Mouse (Mus musculus): ENCODE measurements at regions not wholly inside any gene's neighbourhood (a gene's known extent, or its start where the extent isn't known, plus 50 kb on each side); places are given as distances from the start of the nearest gene placed in this dataset.

GRCm38 (mm10) chr15:69365440-69365839 is 2864.7 kb upstream of the Lrrc6 start:
- no peak overlapping the region for H3K27ac ChIP-seq
- H3K4me2 ChIP-seq: no peak overlapping the region
- no peaks in the 10 kb centered on the region for H3K4me1 ChIP-seq (replicated peaks)
- H3K9ac ChIP-seq: no peak overlapping the region
- H3K27me3 ChIP-seq: no peaks in the 10 kb centered on the region
- no peaks in the 10 kb centered on the region for H3K36me3 ChIP-seq
- no peak for ATAC-seq (replicated peaks; ENCODE audit: insufficient number of reproducible peaks, insufficient read depth, low FRiP score, low read depth)
- no peaks in the 10 kb centered on the region for H3K9me3 ChIP-seq (replicated peaks)
- H3K4me3 ChIP-seq: no peak overlapping the region

DNA sequence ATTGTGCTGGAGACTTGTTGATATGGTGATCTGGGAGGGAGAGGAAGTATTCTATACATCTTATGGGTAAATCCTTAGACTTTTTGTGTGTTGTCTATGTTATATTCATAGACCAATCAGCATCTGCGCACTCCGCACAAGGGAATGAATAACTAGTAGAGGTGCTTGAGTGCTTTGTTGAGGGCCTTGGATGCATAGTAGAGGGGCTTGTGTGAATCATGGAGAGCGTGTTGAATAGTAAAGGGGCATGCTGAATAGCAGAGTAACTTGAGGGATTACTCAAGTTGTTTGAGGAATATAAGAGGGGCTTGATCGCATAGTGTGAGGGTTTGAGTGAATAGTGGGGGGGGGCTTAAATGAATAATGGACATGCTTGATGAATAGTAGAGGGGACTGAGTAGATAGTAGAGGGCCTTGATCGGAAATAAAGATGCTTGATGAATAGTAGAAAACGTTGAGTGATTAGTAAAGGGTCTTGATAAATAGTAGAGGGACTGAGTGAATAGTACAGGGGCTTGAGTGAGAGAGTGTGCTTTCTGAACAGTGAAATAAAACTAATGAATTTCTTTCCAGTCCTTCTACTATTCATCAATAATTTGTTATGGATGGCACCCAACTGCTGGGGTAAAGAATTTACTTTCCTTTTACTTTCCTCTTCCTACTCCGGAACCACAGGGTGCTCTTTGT is 2849.5 kb upstream of the Lrrc6 start:
- Histone ChIP-seq H3K36me3 (no peaks in the 10 kb centered on the region), H3K4me3 (no peak overlapping the region), H3K27ac (no peak overlapping the region), H3K27me3 (no peaks in the 10 kb centered on the region), H3K9me3 (replicated peaks) (no peaks in the 10 kb centered on the region), H3K4me1 (replicated peaks) (peaks cover 7% of the 10 kb centered on the region; the same call in 1 of the 2 replicates), H3K9ac (no peak overlapping the region), H3K4me2 (no peak overlapping the region)
- 86% methylated on average over 7 of the region's 7 CpGs for WGBS
- no peak for ATAC-seq (replicated peaks; ENCODE audit: insufficient number of reproducible peaks, insufficient read depth, low FRiP score, low read depth)

DNA sequence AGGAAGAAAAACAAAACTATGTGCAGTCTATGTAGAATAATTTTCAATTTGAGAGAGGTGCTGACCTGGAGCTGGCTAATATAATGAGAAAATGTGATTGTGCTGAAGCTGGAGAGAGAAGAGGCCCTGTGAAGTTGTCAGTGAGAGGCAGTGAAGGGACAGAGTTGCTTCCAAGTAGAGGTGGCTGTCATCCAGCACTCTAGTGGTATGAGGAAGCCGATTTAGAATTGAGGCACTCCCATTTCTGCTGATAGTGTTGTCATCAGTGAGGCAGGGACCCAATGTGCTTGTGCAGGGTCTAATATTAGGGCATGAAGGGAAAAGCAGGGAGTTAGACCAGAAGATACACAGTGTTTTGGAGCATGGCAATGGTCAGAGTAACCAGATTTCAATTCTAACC is 2845.4 kb upstream of the Lrrc6 start:
- no peak overlapping the region for H3K4me3 ChIP-seq
- H3K4me1 ChIP-seq (replicated peaks): peaks cover 7% of the 10 kb centered on the region; the same call in 1 of the 2 replicates
- H3K27ac ChIP-seq: no peak overlapping the region
- WGBS: 25% methylated on average over 1 of the region's 1 CpGs
- no peaks in the 10 kb centered on the region for H3K36me3 ChIP-seq
- no peaks in the 10 kb centered on the region for H3K27me3 ChIP-seq
- H3K4me2 ChIP-seq: no peak overlapping the region
- H3K9ac ChIP-seq: no peak overlapping the region
- no peaks in the 10 kb centered on the region for H3K9me3 ChIP-seq (replicated peaks)
- ATAC-seq (replicated peaks; ENCODE audit: insufficient number of reproducible peaks, insufficient read depth, low FRiP score, low read depth): no peak

DNA sequence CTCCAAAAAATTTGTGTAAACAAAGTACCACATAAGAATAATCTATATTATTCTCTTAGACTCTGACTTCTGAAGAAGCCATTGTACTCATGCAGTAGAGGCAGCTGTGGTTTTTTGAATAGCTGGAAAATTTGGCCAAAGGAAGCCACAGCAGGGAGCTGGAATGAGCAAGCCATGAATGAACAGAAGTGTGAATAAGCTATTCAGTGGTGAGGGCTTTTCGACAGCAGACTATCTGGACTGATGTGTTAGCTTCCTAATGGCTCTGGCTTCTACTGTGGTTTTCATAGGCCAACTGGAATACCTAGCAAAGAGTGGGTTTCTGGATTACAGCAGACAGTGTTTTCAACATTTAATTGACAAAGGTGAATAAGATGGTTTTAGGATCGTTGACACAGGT is 2842.0 kb upstream of the Lrrc6 start:
- H3K4me1 ChIP-seq (replicated peaks): peaks cover 7% of the 10 kb centered on the region; the same call in 1 of the 2 replicates
- ATAC-seq (replicated peaks; ENCODE audit: insufficient number of reproducible peaks, insufficient read depth, low FRiP score, low read depth): no peak
- no peaks in the 10 kb centered on the region for H3K9me3 ChIP-seq (replicated peaks)
- H3K9ac ChIP-seq: no peak overlapping the region
- no peak overlapping the region for H3K27ac ChIP-seq
- no peaks in the 10 kb centered on the region for H3K27me3 ChIP-seq
- H3K4me3 ChIP-seq: no peak overlapping the region
- H3K4me2 ChIP-seq: no peak overlapping the region
- H3K36me3 ChIP-seq: no peaks in the 10 kb centered on the region
- 67% methylated on average over 2 of the region's 2 CpGs for WGBS

GRCm38 (mm10) chr15:69336491-69336890 is 2835.8 kb upstream of the Lrrc6 start:
- Histone ChIP-seq H3K27me3 (no peaks in the 10 kb centered on the region), H3K4me3 (no peak overlapping the region), H3K9me3 (replicated peaks) (no peaks in the 10 kb centered on the region), H3K36me3 (no peaks in the 10 kb centered on the region), H3K9ac (no peak overlapping the region), H3K4me2 (no peak overlapping the region), H3K27ac (no peak overlapping the region), H3K4me1 (replicated peaks) (no peaks in the 10 kb centered on the region)
- no peak for ATAC-seq (replicated peaks; ENCODE audit: insufficient number of reproducible peaks, insufficient read depth, low FRiP score, low read depth)
- WGBS: 55% methylated on average over 2 of the region's 2 CpGs

DNA sequence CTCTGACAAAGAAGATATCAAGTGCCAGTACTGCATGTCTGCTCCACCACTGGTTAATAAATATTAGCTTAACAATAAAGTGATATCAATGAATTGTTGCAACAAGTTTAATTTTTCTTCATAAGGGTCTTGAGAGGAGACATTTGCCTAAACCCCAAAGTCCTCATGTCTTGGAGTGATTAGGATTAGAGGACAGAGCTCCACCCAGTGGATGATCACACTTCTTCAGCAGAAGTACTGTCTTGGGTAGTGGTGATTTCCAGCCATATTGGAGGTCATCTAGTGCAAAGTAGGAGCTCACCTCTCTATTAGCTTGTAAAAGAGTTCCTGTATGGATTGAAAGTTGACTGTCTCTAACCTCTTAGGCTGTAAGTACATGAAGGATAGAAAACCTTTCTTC is 2825.8 kb upstream of the Lrrc6 start:
- Histone ChIP-seq H3K9me3 (replicated peaks) (no peaks in the 10 kb centered on the region), H3K27me3 (no peaks in the 10 kb centered on the region), H3K4me1 (replicated peaks) (no peaks in the 10 kb centered on the region), H3K36me3 (no peaks in the 10 kb centered on the region), H3K4me2 (no peak overlapping the region), H3K9ac (no peak overlapping the region), H3K4me3 (no peak overlapping the region), H3K27ac (no peak overlapping the region)
- no peak for ATAC-seq (replicated peaks; ENCODE audit: insufficient number of reproducible peaks, insufficient read depth, low FRiP score, low read depth)

DNA sequence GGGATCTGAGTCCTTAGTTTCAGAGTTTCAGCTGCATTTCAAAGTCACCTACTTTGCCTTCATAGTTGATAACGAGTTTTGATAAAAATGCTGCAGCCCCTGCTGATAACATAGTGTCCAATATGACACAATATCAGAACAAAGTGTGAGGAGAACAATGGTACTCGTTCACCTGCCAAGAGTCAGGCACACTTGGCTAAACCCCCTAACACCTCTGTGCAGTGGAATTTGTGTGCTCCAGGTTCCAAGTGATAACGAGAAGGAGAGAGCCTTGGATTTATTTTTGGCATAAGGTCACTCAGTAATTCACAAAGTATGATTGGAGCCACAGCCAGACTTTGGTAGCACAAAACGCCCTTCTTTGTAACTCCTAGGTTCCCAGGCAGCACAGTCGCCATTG is 2802.4 kb upstream of the Lrrc6 start:
- H3K4me2 ChIP-seq: peak overlapping the region; percentile 3; the same call in 1 of the 2 replicates
- no peak overlapping the region for H3K9ac ChIP-seq
- H3K27me3 ChIP-seq: no peaks in the 10 kb centered on the region
- no peaks in the 10 kb centered on the region for H3K9me3 ChIP-seq (replicated peaks)
- ATAC-seq (replicated peaks; ENCODE audit: insufficient number of reproducible peaks, insufficient read depth, low FRiP score, low read depth): peak; percentile 55; the same call in 1 of the 2 replicates
- H3K36me3 ChIP-seq: no peaks in the 10 kb centered on the region
- H3K27ac ChIP-seq: peak overlapping the region; percentile 67
- no peak overlapping the region for H3K4me3 ChIP-seq
- H3K4me1 ChIP-seq (replicated peaks): peaks cover 13% of the 10 kb centered on the region
- 23% methylated on average over 5 of the region's 5 CpGs for WGBS

DNA sequence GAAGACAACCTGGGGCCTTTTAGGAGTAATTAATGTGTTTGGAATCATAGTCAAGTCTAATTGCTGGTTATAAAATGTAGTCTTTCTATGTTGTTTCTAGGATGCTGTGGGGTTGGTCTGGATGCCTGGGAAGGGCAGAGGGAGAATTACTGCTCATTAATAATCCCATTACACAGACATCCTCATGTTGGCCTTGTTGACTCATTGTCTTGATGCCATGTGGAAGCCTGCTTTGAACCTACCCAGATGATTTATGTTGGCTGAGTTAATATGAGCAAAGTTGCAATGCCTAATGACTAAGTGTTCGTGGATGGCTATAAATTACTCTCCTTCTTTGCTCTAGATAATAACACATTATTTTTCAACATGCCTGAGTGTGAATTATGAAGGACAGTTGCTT is 2790.6 kb upstream of the Lrrc6 start:
- WGBS: 59% methylated on average over 1 of the region's 1 CpGs
- Histone ChIP-seq H3K9me3 (replicated peaks) (no peaks in the 10 kb centered on the region), H3K27me3 (no peaks in the 10 kb centered on the region), H3K27ac (no peak overlapping the region), H3K4me3 (no peak overlapping the region), H3K9ac (no peak overlapping the region), H3K4me2 (no peak overlapping the region), H3K4me1 (replicated peaks) (no peaks in the 10 kb centered on the region), H3K36me3 (no peaks in the 10 kb centered on the region)
- no peak for ATAC-seq (replicated peaks; ENCODE audit: insufficient number of reproducible peaks, insufficient read depth, low FRiP score, low read depth)

DNA sequence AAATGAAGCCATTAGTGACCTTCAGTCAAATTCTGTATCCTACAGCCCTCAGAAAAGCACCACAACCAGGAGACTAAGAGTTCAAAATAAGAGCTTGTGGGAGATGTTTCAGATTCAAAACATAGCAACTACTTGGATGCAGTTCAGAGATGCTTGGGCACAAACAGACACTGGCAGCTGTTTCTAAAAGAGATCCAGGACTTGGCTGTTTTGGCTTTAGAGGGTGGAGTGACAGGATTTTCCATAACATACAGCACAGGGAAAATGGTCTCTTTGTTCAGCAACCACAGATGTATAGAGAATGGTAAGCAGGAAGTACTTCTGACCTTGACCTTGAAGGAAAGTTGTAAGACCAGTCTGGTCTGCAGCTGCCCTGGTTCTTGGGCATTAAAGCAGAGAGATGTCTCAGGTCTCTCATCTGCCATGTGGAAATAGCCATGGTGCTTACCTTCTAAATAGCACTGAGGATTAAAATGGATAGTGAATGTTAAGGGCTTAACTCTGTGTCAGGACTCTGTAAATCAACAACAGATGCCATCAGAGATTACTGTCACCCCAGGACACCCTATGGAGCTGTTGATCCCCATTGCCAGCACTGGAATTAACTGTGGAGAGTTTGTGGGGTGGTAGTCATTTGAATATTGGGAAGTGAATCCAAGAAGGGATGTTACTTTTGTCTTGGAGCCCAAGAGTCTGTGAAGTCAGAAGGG is 2775.0 kb upstream of the Lrrc6 start:
- ATAC-seq (replicated peaks; ENCODE audit: insufficient number of reproducible peaks, insufficient read depth, low FRiP score, low read depth): no peak
- Histone ChIP-seq H3K27me3 (no peaks in the 10 kb centered on the region), H3K36me3 (no peaks in the 10 kb centered on the region), H3K27ac (no peak overlapping the region), H3K9ac (no peak overlapping the region), H3K4me2 (no peak overlapping the region), H3K4me3 (no peak overlapping the region), H3K9me3 (replicated peaks) (no peaks in the 10 kb centered on the region), H3K4me1 (replicated peaks) (no peaks in the 10 kb centered on the region)

DNA sequence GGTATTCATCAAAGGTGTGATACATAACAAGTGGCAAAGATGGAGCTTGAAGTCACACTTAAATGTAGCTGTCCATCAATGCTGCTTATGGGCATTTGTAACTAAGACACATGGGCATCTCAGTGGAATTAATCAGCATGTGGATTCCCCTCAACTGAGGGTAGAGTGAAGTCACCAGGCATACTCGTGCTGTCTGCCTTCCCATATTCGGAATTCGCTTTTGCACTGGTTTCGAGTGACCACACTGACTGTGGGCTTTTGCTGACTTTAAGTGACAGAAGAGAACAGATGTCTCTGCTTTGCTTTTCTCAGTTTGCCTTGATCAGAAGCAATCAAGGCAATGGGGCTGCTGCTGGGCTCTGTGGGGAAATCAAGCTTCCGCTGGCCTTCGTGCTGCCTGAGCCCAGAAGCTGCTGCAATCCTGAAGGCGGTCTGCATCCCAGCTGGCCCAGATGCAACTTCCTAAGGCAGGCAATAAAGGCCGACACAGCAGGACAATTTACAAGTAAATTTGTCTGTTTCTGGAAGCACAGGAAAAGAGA is 2773.6 kb upstream of the Lrrc6 start:
- no peak overlapping the region for H3K27ac ChIP-seq
- no peak overlapping the region for H3K4me2 ChIP-seq
- WGBS: 68% methylated on average over 8 of the region's 8 CpGs
- H3K4me3 ChIP-seq: no peak overlapping the region
- no peaks in the 10 kb centered on the region for H3K4me1 ChIP-seq (replicated peaks)
- ATAC-seq (replicated peaks; ENCODE audit: insufficient number of reproducible peaks, insufficient read depth, low FRiP score, low read depth): no peak
- no peaks in the 10 kb centered on the region for H3K27me3 ChIP-seq
- no peaks in the 10 kb centered on the region for H3K36me3 ChIP-seq
- no peaks in the 10 kb centered on the region for H3K9me3 ChIP-seq (replicated peaks)
- H3K9ac ChIP-seq: no peak overlapping the region

- Histone ChIP-seq H3K9ac (no peak overlapping the region), H3K27ac (no peak overlapping the region), H3K4me1 (replicated peaks) (no peaks in the 10 kb centered on the region), H3K36me3 (no peaks in the 10 kb centered on the region), H3K4me3 (no peak overlapping the region), H3K27me3 (no peaks in the 10 kb centered on the region), H3K9me3 (replicated peaks) (no peaks in the 10 kb centered on the region), H3K4me2 (no peak overlapping the region)
- WGBS: 85% methylated on average over 1 of the region's 1 CpGs
- no peak for ATAC-seq (replicated peaks; ENCODE audit: insufficient number of reproducible peaks, insufficient read depth, low FRiP score, low read depth)
Measured at GRCm38 (mm10) chr15:69273518-69273917, 2772.8 kb upstream of the Lrrc6 start.

DNA sequence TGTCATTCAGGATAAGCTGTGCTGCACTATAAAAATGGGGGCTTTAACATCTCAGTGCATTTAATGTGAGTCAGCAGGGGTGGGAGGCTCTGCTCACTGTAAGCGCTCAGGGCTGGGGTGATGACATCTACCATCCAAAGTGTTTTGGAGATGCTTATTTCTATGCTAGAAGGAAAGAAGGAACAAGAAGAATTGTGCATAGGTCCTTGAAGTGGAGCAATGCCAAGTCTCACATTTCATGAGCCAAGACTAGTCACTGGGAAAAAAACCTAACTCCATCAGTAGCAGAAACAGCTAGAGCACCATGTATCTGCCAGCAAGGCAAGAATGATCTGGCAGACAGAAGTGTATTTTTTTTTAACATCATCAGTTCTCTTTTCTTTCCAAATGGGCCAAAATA is 2761.2 kb upstream of the Lrrc6 start:
- H3K27me3 ChIP-seq: no peaks in the 10 kb centered on the region
- H3K27ac ChIP-seq: no peak overlapping the region
- no peak overlapping the region for H3K4me2 ChIP-seq
- ATAC-seq (replicated peaks; ENCODE audit: insufficient number of reproducible peaks, insufficient read depth, low FRiP score, low read depth): no peak
- 66% methylated on average over 1 of the region's 1 CpGs for WGBS
- no peak overlapping the region for H3K4me3 ChIP-seq
- no peaks in the 10 kb centered on the region for H3K36me3 ChIP-seq
- H3K4me1 ChIP-seq (replicated peaks): no peaks in the 10 kb centered on the region
- H3K9ac ChIP-seq: no peak overlapping the region
- no peaks in the 10 kb centered on the region for H3K9me3 ChIP-seq (replicated peaks)
